Mouse (Mus musculus) CH12.LX (cell line): ENCODE measurements around the gene 9330161L09Rik. TPM values are rescaled to one million over a fixed set of nuclear protein-coding genes. Genes with fewer than 3 reads are reported as not detected.

Experiments used
- DNase-seq: peaks from one replicate; pipeline ENCODE4 v3.0.0-alpha.2; 2013; ENCODE audit errors: extremely low read depth
- H3K27ac ChIP-seq: 2 replicates; pipeline ENCODE4 v1.5.1; 2012; ENCODE audit warnings: low read depth, mild to moderate bottlenecking, control low read depth, moderate library complexity; ENCODE audit not compliant: insufficient read depth
- H3K27me3 ChIP-seq: replicated peaks from 2 replicates; pipeline ENCODE3; 2012; ENCODE audit warnings: inconsistent platforms
- H3K36me3 ChIP-seq, 2 experiments: replicated peaks in 1 of 2; 2 replicates each; pipeline versions ENCODE3 to v1.6.1; 2012; ENCODE audit warnings: inconsistent platforms in 1 of 2, low read length in 1 of 2, mild to moderate bottlenecking in 1 of 2, mixed read lengths in 1 of 2, moderate library complexity in 1 of 2; ENCODE audit not compliant: control insufficient read depth in 1 of 2, insufficient read depth in 1 of 2
- H3K4me1 ChIP-seq, 2 experiments: 2 replicates each; pipeline ENCODE4 v1.6.1; 2012; ENCODE audit warnings: inconsistent platforms in 1 of 2, moderate library complexity in 1 of 2; ENCODE audit not compliant: insufficient read depth in 2 of 2, control insufficient read depth in 1 of 2
- H3K4me2 ChIP-seq: 2 replicates; pipeline ENCODE4 v1.6.1; 2012; ENCODE audit warnings: low read depth, mild to moderate bottlenecking, control low read depth; ENCODE audit not compliant: poor library complexity, insufficient read depth, severe bottlenecking
- H3K4me3 ChIP-seq, 3 experiments: fragments of 150-350 bp in 1 of 3; sonication (generic) in 1 of 3; replicated peaks in 1 of 3; 2 replicates each; pipeline versions ENCODE3 to v1.5.1; 2011 to 2012; ENCODE audit warnings: low read depth in 2 of 3, low read length in 2 of 3, mild to moderate bottlenecking in 2 of 3, moderate library complexity in 2 of 3, control low read depth in 1 of 3, improper control_type of control experiment in 1 of 3, inconsistent platforms in 1 of 3, mixed read lengths in 1 of 3; ENCODE audit not compliant: poor library complexity in 1 of 3
- H3K79me2 ChIP-seq: replicated peaks from 2 replicates; pipeline ENCODE4 v1.6.1; 2012; ENCODE audit warnings: mild to moderate bottlenecking, moderate library complexity; ENCODE audit not compliant: control insufficient read depth, poor library complexity, insufficient read depth, severe bottlenecking; ENCODE audit errors: extremely low read depth
- H3K9ac ChIP-seq: 2 replicates; pipeline ENCODE4 v1.6.1; 2012; ENCODE audit warnings: low read depth, mild to moderate bottlenecking, control low read depth, moderate library complexity; ENCODE audit not compliant: insufficient read depth
- H3K9me3 ChIP-seq: replicated peaks from 2 replicates; pipeline ENCODE3; 2012; ENCODE audit warnings: low read length, inconsistent platforms, mixed read lengths
- BHLHE40 ChIP-seq: IDR thresholded peaks from 2 replicates; pipeline ENCODE4 v1.6.1; 2011; ENCODE audit warnings: mild to moderate bottlenecking, low read depth, low read length, improper control_type of control experiment
- CHD1 ChIP-seq: IDR thresholded peaks from 2 replicates; pipeline ENCODE4 v1.6.1; 2012; ENCODE audit warnings: low read depth, low read length, improper control_type of control experiment, inconsistent platforms
- CHD2 ChIP-seq: IDR thresholded peaks from 2 replicates; pipeline ENCODE4 v1.6.1; 2011; ENCODE audit warnings: low read length, improper control_type of control experiment
- CTCF ChIP-seq, 2 experiments: IDR thresholded peaks in 1 of 2; conservative IDR thresholded peaks in 1 of 2; 2 replicates each; pipeline ENCODE4 v1.5.1; 2011 to 2012; ENCODE audit warnings: low read depth in 2 of 2, low read length in 2 of 2, improper control_type of control experiment in 1 of 2, inconsistent platforms in 1 of 2, mild to moderate bottlenecking in 1 of 2, moderate library complexity in 1 of 2
- E2F4 ChIP-seq: IDR thresholded peaks from 2 replicates; pipeline ENCODE4 v1.6.1; 2011; ENCODE audit warnings: low read depth, low read length, improper control_type of control experiment; ENCODE audit not compliant: insufficient replicate concordance
- ELF1 ChIP-seq: IDR thresholded peaks from 2 replicates; pipeline ENCODE4 v1.6.1; 2014; ENCODE audit warnings: low read depth, mild to moderate bottlenecking, inconsistent platforms, low read length, improper control_type of control experiment
- EP300 ChIP-seq: IDR thresholded peaks from 2 replicates; pipeline ENCODE4 v1.6.1; 2011; ENCODE audit warnings: low read length, improper control_type of control experiment
- ETS1 ChIP-seq: conservative IDR thresholded peaks from 2 replicates; pipeline ENCODE4 v1.6.1; 2012; ENCODE audit warnings: low read depth, mild to moderate bottlenecking, inconsistent platforms, low read length, improper control_type of control experiment, moderate library complexity
- IRF4 ChIP-seq: IDR thresholded peaks from 2 replicates; pipeline ENCODE4 v1.6.1; 2014; ENCODE audit warnings: low read depth, mild to moderate bottlenecking, inconsistent platforms, low read length, improper control_type of control experiment
- JUN ChIP-seq: IDR thresholded peaks from 2 replicates; pipeline ENCODE4 v1.6.1; 2011; ENCODE audit warnings: low read depth, mild to moderate bottlenecking, low read length, improper control_type of control experiment, moderate library complexity; ENCODE audit not compliant: insufficient read depth
- JUND ChIP-seq: conservative IDR thresholded peaks from 2 replicates; pipeline ENCODE4 v1.6.1; 2011; ENCODE audit warnings: low read depth, low read length, improper control_type of control experiment
- MAFK ChIP-seq: IDR thresholded peaks from 2 replicates; pipeline ENCODE4 v1.6.1; 2011; ENCODE audit warnings: low read length, improper control_type of control experiment; ENCODE audit not compliant: insufficient replicate concordance
- MAZ ChIP-seq: IDR thresholded peaks from 2 replicates; pipeline ENCODE4 v1.6.1; 2012; ENCODE audit warnings: low read depth, mild to moderate bottlenecking, inconsistent platforms, low read length, improper control_type of control experiment, moderate library complexity
- MXI1 ChIP-seq: IDR thresholded peaks from 2 replicates; pipeline ENCODE4 v1.6.1; 2011; ENCODE audit warnings: mild to moderate bottlenecking, low read depth, low read length, improper control_type of control experiment
- NELFE ChIP-seq: IDR thresholded peaks from 2 replicates; pipeline ENCODE4 v1.6.1; 2011; ENCODE audit warnings: low read depth, low read length, improper control_type of control experiment
- POLR2A ChIP-seq: IDR thresholded peaks from 2 replicates; pipeline ENCODE4 v1.6.1; 2011; ENCODE audit warnings: low read depth, mild to moderate bottlenecking, improper control_type of control experiment, low read length
- POLR2AphosphoS2 ChIP-seq: IDR thresholded peaks from 2 replicates; pipeline ENCODE4 v1.6.1; 2011; ENCODE audit warnings: low read depth, low read length, improper control_type of control experiment
- RAD21 ChIP-seq: IDR thresholded peaks from 2 replicates; pipeline ENCODE4 v1.6.1; 2011; ENCODE audit warnings: low read depth, mild to moderate bottlenecking, low read length, improper control_type of control experiment, moderate library complexity
- RCOR1 ChIP-seq: conservative IDR thresholded peaks from 2 replicates; pipeline ENCODE4 v1.6.1; 2012; ENCODE audit warnings: low read depth, mild to moderate bottlenecking, inconsistent platforms, low read length, improper control_type of control experiment
- SIN3A ChIP-seq: IDR thresholded peaks from 2 replicates; pipeline ENCODE4 v1.6.1; 2012; ENCODE audit warnings: low read length, improper control_type of control experiment, inconsistent platforms
- SMC3 ChIP-seq: IDR thresholded peaks from 2 replicates; pipeline ENCODE4 v1.6.1; 2011; ENCODE audit warnings: low read depth, low read length, improper control_type of control experiment
- TBP ChIP-seq: conservative IDR thresholded peaks from 2 replicates; pipeline ENCODE4 v1.6.1; 2011; ENCODE audit warnings: low read depth, low read length, improper control_type of control experiment
- TCF12 ChIP-seq: IDR thresholded peaks from 2 replicates; pipeline ENCODE4 v1.6.1; 2014; ENCODE audit warnings: low read depth, mild to moderate bottlenecking, inconsistent platforms, low read length, improper control_type of control experiment
- UBTF ChIP-seq: IDR thresholded peaks from 2 replicates; pipeline ENCODE4 v1.6.1; 2012; ENCODE audit warnings: low read depth, mild to moderate bottlenecking, inconsistent platforms, low read length, improper control_type of control experiment, moderate library complexity
- ZC3H11A ChIP-seq: IDR thresholded peaks from 2 replicates; pipeline ENCODE4 v1.6.1; 2012; ENCODE audit warnings: low read depth, mild to moderate bottlenecking, inconsistent platforms, low read length, improper control_type of control experiment
- ZNF384 ChIP-seq: IDR thresholded peaks from 2 replicates; pipeline ENCODE4 v1.6.1; 2012; ENCODE audit warnings: low read depth, low read length, improper control_type of control experiment, inconsistent platforms
- dilution Hi-C: fragments of 300-500 bp; cut with MboI; formaldehyde crosslinking; loops from 2 replicates; pipeline ENCODE4 v1.14.3; 2020; ENCODE audit warnings: low sequenced_read_pairs; ENCODE audit not compliant: extremely low pct_unique_long_range_greater_than_20kb, extremely low pct_ligation_motif_present
- in situ Hi-C: fragments of 300-500 bp; cut with MboI; formaldehyde crosslinking; loops from 3 replicates; pipeline ENCODE4 v1.14.3; 2019; ENCODE audit warnings: low sequenced_read_pairs, low pct_ligation_motif_present, low pct_unique_long_range_greater_than_20kb, mixed read lengths
- polyA plus RNA-seq: library from polyadenylated mRNA; unstranded; fragments of >175 nt; gene quantifications from 2 replicates; pipeline ENCODE4 v1.2.1, GENCODE M21; 2012; ENCODE audit warnings: low read depth; ENCODE audit not compliant: insufficient read length
- total RNA-seq, 2 experiments: library from RNA; depleted of rRNA; stranded (reverse); fragments of 300-350 nt in 1 of 2; fragments of >200 nt in 1 of 2; gene quantifications; 2 replicates each; pipeline ENCODE4 v1.2.3; 2012 to 2014

The 9330161L09Rik gene
- total and polyA plus RNA-seq, 3 experiments, result 0.24 to 0.54 (median 0.34) TPM

DNA sequence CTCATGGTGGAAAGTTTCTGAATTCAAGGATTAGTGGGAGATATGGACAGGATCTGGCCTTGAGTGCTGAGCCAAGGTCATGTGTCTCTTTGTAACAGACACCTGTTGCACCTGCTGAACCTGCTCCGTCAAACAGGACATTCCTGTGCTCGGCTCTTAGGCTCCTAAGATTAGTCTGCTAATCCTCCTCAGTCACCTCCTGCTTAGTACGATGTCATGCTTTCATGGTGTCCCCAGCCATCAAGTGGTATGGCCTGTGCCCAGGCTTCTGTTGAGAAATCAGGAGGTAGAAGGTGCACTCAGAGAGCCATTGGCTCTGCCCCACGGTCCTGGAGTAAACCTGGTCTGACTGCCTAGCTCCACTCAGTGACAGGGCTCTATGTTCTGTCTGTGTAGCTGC lies 36.8 kb downstream of the 9330161L09Rik start:
- Histone ChIP-seq H3K27me3 (peaks cover 39% of the 10 kb centered on the region), H3K4me2 (no peak overlapping the region), H3K4me3 (no peak overlapping the region), H3K79me2 (no peaks in the 10 kb centered on the region), H3K4me1 (no peaks in the 10 kb centered on the region), H3K9me3 (no peaks in the 10 kb centered on the region), H3K36me3 (no peaks in the 10 kb centered on the region), H3K27ac (no peak overlapping the region), H3K9ac (no peak overlapping the region)
- in situ Hi-C loops, result no loop called here
- TF ChIP-seq RCOR1 (no peak), POLR2AphosphoS2 (no peak), CHD1 (no peak), IRF4 (no peak), MAZ (no peak), RAD21 (no peak), ZC3H11A (no peak), CHD2 (no peak), E2F4 (no peak), EP300 (no peak), JUND (no peak), UBTF (no peak), MAFK (no peak), TCF12 (no peak), TBP (no peak), BHLHE40 (no peak), ETS1 (no peak), CTCF (conservative IDR thresholded peaks at IDR 0.05 in 1 of 2, IDR thresholded peaks at IDR 0.05 in 1 of 2; ENCODE audit: low read depth in 2 of 2, low read length in 2 of 2) (no peak), NELFE (no peak)
- dilution Hi-C loops, result no loop called here
- no peak for DNase-seq

DNA sequence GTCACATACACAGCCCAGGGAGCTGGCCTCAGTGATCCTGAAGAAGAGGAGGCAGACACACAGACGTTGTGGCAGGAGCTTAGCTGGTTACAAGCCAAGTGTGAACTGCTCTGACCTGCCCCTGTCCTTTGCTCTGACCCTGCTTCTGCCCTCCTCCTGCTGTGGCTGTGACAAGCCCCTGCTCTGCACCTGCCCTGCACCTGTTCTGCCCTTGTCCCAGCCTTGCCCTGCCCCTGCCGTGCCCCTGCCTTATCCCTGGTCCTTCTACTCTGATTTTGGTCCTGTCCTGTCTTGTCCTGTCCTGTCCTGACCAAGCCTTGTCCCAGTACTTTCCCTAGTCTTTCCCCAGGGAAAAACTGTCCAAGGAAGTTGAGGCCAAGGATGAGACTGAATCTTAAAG lies 38.8 kb downstream of the 9330161L09Rik start:
- TF ChIP-seq RCOR1, result no peak
- TF ChIP-seq TBP, result no peak
- TF ChIP-seq MAFK, result no peak
- TF ChIP-seq SMC3, result no peak
- TF ChIP-seq ZNF384, result no peak
- TF ChIP-seq POLR2A, result no peak
- TF ChIP-seq ETS1, result no peak
- no peak for TF ChIP-seq ZC3H11A
- TF ChIP-seq POLR2AphosphoS2, result no peak
- TF ChIP-seq JUN, result no peak
- no peak for TF ChIP-seq MXI1
- no peak for TF ChIP-seq TCF12
- no peak for TF ChIP-seq IRF4
- TF ChIP-seq ELF1, result no peak
- no peak for TF ChIP-seq SIN3A
- TF ChIP-seq, all 38 proteins: peak for 0
- Histone ChIP-seq H3K4me2 (no peak overlapping the region), H3K27ac (no peak overlapping the region), H3K9me3 (no peaks in the 10 kb centered on the region), H3K4me3 (no peak overlapping the region), H3K27me3 (peaks cover 32% of the 10 kb centered on the region), H3K9ac (no peak overlapping the region), H3K36me3 (no peaks in the 10 kb centered on the region), H3K4me1 (peaks cover 0 to 1% of the 10 kb centered on the region in 2 experiments; a peak in 2 of 4 replicates), H3K79me2 (no peaks in the 10 kb centered on the region)
- no peak for DNase-seq
- dilution Hi-C loops, result no loop called here
- in situ Hi-C loops, result loop anchor here (5.0 kb wide), 1 partner anchor 226 kb away; no protein-coding TSS in a partner anchor
